Mouse (Mus musculus): ENCODE measurements around the gene Fcgrt.

DNA sequence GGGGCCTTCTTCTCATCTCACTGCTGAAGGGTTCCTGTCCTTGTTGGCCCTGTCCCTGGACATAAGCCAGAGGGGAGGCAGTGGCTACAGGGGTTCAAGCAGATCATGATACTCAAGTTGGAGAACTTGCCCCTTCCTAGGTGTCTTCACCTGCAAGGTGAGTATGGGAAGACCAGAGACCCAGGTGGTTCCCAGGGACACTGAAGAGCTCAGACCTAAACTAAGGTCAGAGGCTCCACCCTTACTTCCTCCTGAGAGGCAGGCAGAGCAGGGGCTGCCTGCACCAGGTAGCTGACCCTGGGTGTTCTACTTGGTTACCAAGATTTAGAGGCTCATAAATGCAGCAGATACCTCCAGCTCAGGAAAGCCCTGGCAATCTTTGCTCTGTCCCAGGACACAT, 18.3 kb upstream of the Fcgrt start:
- no peak for TF ChIP-seq CTCF (IDR thresholded peaks at IDR 0.05; ENCODE audit: insufficient read depth, low read length)
- no peak for TF ChIP-seq POLR2A (IDR thresholded peaks at IDR 0.05; ENCODE audit: borderline replicate concordance, extremely low read depth, low read depth, low read length)
